Mouse (Mus musculus) frontal cortex, postnatal 10 days (tissue): ENCODE measurements around the gene Htr1d.

ENCODE experiments used
- DNase-seq, 2 experiments: peaks; one replicate each; pipeline ENCODE4 v3.0.0; 2022; ENCODE audit warnings: low spot score in 2 of 2, mixed read lengths in 1 of 2

Gene Htr1d

GRCm38 (mm10) chr4:136423224-136423623 lies at the start of gene Htr1d:
TSS of gene Htr1d (plus strand) at chr4:136423524.
- no peak for DNase-seq

GRCm38 (mm10) chr4:136377001-136377400 lies 46.3 kb upstream of the Htr1d start:
- DNase-seq = no peak

DNA sequence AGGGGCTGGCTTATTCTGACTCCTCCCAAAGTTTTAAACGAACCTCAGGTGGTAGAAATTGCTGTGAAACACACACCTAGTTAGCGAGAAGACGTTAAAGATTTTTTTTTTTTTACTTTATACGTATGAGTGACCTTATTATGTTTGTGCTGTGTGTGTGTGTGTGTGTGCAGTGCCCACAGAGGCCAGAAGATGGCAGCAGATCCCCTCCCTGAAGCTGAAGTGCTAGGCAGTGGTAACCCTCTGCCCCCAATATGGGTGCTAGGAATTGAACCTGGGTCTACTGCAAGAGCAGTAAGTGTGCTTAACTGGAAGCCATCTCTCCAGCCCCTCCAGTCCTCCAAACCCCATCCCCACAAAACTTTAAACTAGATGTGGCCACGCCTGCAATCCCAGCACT lies 40.3 kb upstream of the Htr1d start:
- no peak for DNase-seq

GRCm38 (mm10) chr4:136383839-136384238 lies 39.5 kb upstream of the Htr1d start:
- no peak for DNase-seq

DNA sequence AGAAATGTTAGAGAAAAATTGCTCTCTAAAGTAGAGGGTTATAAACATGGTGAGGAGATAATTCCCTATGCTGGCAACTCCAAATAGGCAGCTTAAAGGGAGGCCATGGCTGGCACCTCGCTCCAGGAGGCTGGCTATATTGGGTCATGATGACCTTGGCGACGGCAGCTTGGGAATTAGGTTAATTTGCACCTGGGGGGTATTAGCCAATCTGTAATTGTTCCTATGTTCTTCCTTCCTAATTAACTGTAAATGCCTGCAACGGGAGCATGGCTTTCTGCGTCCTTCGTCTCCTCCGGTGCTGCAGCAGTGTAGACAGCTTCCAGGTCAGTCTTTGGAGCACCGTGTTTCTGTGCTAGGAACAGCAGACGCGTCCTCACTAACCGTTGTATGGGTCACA lies 36.1 kb upstream of the Htr1d start:
- DNase-seq = no peak

DNA sequence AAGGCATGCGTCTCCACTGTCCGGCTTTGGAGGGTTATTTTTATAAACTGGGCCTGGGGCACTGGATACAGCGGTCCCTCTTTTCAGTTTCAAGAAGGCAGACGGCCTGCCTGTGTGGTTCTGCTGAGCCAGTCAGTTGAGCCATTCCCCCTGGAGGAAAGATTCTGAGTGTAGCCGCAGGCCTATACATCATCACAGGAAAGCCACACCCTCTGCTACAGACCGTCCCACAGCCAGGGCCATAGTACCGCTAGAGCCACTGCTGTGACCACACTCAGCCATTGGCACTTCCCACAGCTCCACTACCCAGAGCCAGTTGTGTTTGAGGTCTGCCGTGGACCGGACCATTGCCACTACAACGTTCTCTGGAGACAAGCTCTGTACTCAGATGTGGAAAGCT lies 21.5 kb upstream of the Htr1d start:
- no peak for DNase-seq

GRCm38 (mm10) chr4:136407831-136408230 lies 15.5 kb upstream of the Htr1d start:
- no peak for DNase-seq

DNA sequence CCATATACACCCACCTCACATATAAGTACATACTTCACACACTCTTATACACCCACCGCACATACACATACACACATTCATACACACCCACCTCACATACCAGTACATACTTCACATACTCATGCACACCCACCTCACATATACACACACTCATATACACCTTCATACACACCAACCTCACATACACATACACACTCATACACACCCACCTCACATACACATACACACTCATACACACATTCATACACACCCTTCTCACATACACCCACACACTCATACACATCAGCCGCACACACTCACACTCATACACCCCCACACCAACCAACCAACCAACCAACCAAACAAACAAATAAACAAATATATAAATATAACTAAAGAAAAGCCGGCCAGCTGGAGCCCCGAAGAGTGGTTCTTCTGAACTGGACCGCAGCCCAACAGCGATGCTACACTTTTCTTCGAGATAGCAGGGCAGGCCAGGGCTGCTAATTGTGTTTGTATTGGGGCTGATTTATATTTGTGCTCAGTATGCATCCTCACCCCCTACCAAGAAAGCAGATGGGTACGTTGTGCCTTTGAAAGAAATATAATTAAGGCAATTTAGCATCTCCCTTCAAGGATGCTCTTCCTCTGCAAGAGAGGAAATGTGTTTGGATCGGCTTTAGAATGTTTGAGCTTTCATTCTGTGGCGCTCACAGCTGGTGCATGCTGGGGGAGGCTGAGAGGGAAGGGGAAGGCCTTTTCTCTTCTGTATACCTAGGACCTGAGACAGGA lies 11.1 kb upstream of the Htr1d start:
- DNase-seq = no peak

DNA sequence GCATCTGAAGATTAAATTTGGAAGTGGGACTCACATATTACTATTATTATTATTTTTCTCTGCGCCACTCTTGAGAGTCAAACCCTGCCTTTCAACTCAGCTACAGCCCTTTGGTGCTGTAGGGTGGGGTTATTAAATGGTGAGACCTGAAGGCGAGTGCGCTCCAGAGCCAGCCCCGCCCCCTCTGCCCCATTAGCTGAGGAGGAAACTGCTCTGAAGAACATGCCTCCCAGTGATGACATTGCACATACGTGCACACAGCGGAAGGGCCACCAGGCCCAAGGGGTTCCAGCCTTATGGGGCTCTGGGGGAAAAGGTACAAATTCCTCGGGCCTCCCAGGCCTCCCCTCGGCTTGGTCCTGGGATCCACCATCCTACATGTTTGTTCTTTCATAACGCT lies 7.8 kb upstream of the Htr1d start:
- no peak for DNase-seq

DNA sequence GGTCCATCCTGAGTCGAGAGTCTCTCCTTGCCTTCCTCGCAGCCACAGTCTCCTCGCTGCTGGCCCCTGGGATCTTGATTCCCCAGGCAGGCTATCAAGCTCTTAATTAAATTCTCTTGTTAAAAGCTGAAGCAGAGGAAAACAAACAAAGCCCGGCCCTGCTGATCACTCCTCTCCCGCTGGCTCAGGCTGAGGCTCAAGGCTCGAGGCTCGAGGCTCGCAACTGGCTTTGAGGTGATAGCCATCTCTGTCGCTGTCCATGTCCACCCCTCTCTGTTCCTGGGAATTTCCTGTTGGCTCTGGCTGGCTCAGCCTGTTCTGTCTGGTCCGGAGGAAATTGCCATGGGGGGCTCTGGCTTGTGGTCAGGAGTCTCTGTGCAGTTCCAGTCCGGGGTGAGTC lies 4.4 kb upstream of the Htr1d start:
- no peak for DNase-seq

- DNase-seq = no peak
Measured at GRCm38 (mm10) chr4:136419386-136419785, 3.9 kb upstream of the Htr1d start.

GRCm38 (mm10) chr4:136424120-136424999 lies 1.0 kb downstream of the Htr1d start:
- peak in 1 of 2 experiments; percentile 17 for DNase-seq

- no peak for DNase-seq
Measured at GRCm38 (mm10) chr4:136425000-136425288, 1.6 kb downstream of the Htr1d start.

DNA sequence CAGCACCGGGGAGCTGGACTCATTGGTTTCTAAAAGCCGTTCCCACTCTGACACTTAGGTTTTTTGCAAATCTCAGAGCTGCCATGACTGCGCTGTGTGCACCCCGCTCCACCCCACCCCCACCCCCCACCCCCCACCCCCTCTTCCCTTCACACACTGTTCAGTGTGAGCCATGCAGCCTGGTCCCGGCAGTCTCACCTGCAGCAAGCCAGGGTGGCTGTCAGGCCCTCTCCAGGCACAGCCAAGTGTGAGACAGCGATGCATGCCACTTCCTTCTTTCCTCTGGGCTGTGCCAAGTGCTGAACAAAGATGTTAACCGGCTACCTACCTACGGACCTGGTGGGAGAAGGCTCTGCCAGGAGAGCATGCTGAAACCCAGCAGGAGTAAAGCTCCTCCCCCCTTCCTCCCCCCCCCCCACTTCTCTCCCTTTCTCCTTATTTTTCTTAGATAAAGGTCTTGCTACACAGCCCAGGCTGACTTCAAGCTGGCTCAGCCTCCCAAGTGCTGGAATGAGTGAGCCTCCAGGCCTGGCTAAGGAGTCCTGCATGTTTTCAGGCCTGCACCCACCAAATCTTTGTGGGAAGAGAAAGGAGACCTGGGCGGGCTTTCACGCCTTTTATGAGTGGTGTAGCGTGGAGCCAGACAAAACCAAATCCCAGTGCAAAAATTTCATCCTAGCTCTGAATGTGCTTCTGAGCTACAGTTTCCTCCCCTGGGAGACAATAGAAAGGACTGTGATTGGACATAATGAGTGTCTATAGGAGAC lies 7.5 kb downstream of the Htr1d start:
- no peak for DNase-seq

GRCm38 (mm10) chr4:136431376-136431693 lies 8.0 kb downstream of the Htr1d start:
- DNase-seq = peak in 1 of 2 experiments; percentile 24

GRCm38 (mm10) chr4:136434029-136434428 lies 10.7 kb downstream of the Htr1d start:
- DNase-seq = no peak

DNA sequence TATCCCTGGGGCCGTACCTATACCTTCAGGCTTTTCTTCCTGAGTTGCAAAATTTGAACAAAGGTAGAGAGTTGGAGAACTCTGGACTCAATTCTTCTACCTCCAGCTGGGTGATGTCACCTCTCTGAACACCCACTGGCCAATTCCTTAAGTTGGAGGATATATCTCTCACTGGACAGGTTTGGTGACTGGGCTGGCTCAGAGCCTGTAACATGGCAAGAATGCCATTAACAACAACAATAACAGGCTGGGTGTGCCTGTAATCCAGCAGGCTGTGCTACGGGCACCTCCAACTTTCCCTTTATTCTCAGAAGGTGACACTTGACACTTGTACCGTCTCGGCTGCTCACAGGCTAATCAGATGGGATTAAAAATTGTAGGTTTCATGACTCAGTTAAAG lies 15.8 kb downstream of the Htr1d start:
- no peak for DNase-seq

GRCm38 (mm10) chr4:136441354-136442043 lies 18.2 kb downstream of the Htr1d start:
- no peak for DNase-seq

DNA sequence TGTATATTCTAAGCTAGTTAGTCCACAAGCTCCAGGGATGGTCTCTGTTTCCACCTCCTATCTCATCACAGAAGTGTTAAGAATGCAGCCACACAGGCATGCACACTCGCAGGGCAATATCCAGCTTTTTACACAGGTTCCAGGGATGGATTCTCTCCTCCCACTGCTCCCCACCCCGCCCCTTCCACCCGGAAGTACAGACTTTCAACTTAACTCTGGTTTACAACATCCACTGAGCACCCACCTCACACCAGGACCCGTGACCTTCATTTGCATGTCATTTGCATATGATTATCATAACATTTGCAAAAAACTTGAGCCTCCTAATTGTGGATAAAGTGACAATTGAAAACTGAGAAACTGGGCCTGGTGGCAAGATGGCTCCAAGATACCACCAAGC lies 21.2 kb downstream of the Htr1d start:
- DNase-seq = no peak

GRCm38 (mm10) chr4:136449795-136450194 lies 26.5 kb downstream of the Htr1d start:
- no peak for DNase-seq

DNA sequence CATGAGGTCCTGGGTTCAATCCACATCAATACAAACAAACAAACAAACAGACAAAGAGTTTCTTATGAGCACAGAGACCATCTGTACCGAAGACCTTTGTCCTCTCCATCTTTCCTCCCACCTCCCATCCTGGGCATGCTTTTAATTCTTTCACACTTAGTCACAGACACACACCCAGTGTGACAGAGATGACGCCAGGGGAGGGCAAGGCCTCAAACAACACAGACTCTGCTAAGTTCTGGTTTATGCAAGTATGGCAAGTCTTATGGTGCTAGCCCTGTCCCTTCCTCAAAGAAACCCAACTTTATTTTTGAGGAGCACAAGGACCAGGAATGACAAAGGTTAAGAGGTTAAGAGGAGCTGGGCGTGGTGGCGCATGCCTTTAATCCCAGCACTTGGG lies 26.9 kb downstream of the Htr1d start:
- DNase-seq = no peak

DNA sequence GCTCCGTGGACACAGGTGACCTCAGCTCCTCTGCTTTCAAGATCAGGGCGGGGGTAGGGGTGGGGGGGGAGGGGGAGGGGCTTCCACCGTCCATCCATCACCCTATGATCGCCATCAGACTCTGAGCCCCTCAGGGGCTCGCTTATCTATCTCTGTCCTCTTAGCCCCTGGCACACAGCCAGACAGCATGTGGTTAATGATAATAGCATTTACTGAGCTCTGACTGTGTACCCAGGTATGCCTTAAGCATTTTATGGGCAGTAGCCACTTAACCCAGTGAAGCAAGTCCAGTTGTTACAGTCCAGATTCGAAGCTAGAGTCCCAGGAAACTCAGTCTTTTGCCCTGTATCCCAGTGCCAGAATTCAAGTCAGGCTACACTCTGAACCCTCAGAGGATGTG lies 28.2 kb downstream of the Htr1d start:
- no peak for DNase-seq
